In the genomic region with DNA sequence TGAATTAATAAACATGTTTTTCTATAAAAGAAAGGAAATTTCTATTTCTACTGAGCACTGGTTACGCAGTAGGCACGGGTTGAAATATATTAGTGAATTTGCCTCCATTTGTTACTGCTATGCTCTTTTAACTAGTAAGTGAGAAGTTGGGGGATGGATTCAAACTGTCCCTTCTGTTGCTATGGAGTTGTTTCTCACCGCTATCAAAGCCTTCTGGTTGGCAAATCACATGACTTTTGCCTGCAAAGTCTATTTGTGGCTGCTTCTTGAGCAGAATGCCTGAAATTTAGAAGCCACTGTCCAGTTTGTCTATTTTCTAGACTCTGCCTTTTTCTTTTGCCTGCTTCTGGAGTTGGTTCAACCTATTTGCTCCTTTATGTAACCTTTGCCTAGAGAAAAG, we compare ENCODE assay signal across 18 mouse cellular contexts. TPM values are rescaled to one million over a fixed set of nuclear protein-coding genes. Genes with fewer than 3 reads are reported as not detected.
"Had no signal": no experiment of that assay in that cellular context is flagged by ENCODE, and none has a peak within 500 bp of the region (broad histone marks: within the 10 kb centered on the region; RNA-seq: fewer than 3 reads in every experiment).

No protein-coding gene starts in this region.

- ATAC-seq: hindbrain, embryonic 16.5 days; inflammation-experienced regulatory T-cells, adult 6 months; intestine, embryonic 15.5 days; intestine, postnatal 0 days had no signal

- DNase-seq: gastrocnemius, adult 2 months; gastrocnemius, postnatal 10 days; gastrocnemius, postnatal 25 days; heart, adult 18-20 months; heart, postnatal 10 days; heart, postnatal 4 days; kidney, adult 18-20 months; kidney, adult 8-10 months; kidney, postnatal 10 days; kidney, postnatal 25 days; kidney, postnatal 4 days; liver; liver, embryonic 13.5 days had no signal

RNA-seq across cellular contexts. Expression of a gene that starts 57.4 kb away (rescaled TPM):
- total RNA-seq: granulocyte monocyte progenitor cell, adult 5-6 weeks had no signal
